Mouse (Mus musculus): ENCODE measurements around the gene Mesp2.

DNA sequence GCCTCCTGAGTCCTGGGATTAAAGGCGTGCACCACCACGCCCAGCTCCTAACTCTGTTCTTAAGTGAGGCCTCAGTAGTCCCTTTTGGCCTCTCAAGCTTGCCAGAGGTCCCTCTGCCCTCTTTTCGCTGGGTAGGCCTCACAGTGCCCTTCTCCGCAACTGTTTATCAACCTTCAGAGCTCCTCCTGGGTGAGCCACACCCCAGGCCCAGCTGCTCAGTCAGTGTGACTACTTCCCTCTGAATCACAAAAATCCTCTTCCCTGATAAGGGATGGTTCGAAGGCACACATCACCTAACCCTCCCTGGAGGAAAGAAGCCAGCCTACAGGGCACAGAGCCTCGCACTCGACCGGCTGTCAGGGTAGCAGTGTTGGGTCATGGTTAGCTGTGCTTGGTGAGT is 51.3 kb downstream of the Mesp2 start:
- TF ChIP-seq CTCF (conservative IDR thresholded peaks at IDR 0.05; ENCODE audit: low read length) (no peak), POU5F1 (IDR thresholded peaks at IDR 0.05; ENCODE audit: borderline replicate concordance, low read length) (no peak)

Data from E14TG2a.4 (cell line).